Mouse (Mus musculus) gastrocnemius, adult 2 months (tissue): ENCODE data around the gene Gins2. TPM values are rescaled to one million over a fixed set of nuclear protein-coding genes. Genes with fewer than 3 reads are reported as not detected.

Experiments
- DNase-seq: peaks from one replicate; pipeline ENCODE4 v3.0.0; 2022
- H3K27ac ChIP-seq: fragments of 200-600 bp; 2 replicates; pipeline ENCODE4 v1.8.1; 2022; ENCODE audit warnings: mild to moderate bottlenecking
- H3K4me3 ChIP-seq: fragments of 200-600 bp; 2 replicates; pipeline ENCODE4 v1.8.1; 2022; ENCODE audit warnings: mild to moderate bottlenecking, moderate library complexity
- CTCF ChIP-seq: fragments of 200-600 bp; IDR thresholded peaks from 2 replicates; pipeline ENCODE4 v1.8.1; 2022; ENCODE audit warnings: antibody characterized with exemption, mild to moderate bottlenecking, moderate library complexity
- intact Hi-C: fragments of 180-260 bp; cut with DNase I; formaldehyde crosslinking; loops from one replicate; pipeline ENCODE4 v1.15.1; 2025
- total RNA-seq, 2 experiments: library from RNA; stranded (reverse); gene quantifications; 2 replicates each; pipeline ENCODE4 v1.2.3; 2021

Gene Gins2
- total RNA-seq, 2 experiments from 2014 or later, result 0.36 to 0.67 TPM

DNA sequence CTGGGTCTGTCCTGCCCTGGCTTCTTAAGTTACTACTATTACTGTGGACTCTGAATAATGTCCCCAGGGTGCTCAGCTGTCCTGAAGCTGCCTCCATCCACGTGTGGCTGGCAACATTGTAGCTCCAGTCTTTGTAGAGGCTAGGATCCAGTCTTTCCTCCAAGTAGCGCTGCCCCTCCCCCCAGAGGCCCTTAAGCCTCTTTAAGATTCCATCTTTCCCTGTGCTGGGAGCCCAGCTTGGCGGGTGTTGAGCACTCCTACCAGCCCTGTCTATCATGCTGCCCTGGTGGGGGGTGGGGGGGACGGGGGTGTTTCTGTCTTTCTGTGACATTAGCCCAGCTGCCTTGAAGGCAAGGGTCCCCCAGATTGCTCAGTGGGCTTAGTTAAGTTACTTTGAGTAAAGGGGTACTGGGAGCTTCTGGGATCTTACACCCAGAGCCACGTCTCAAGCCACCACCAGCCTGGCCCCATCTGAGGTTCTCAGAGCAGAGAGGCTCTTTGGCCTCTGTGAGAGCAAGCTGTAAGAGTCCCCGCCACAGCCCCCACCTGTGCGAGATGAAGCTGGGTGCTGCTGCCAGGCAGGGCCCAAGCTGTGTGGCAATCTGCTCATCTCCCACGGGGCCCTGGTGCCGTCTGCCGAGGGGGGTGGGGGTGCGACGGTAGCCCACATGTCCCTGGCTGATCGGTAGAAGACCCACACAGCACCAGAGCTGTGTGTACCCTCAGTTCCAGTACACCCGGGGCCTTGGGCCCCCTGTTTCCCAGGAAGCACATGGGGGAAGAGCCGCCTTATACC, 31.7 kb downstream of the Gins2 start:
- intact Hi-C loops, result no loop called here
- Histone ChIP-seq H3K27ac (peak overlapping the region; percentile 81), H3K4me3 (no peak overlapping the region)
- no peak for TF ChIP-seq CTCF
- DNase-seq, result peak; percentile 65

DNA sequence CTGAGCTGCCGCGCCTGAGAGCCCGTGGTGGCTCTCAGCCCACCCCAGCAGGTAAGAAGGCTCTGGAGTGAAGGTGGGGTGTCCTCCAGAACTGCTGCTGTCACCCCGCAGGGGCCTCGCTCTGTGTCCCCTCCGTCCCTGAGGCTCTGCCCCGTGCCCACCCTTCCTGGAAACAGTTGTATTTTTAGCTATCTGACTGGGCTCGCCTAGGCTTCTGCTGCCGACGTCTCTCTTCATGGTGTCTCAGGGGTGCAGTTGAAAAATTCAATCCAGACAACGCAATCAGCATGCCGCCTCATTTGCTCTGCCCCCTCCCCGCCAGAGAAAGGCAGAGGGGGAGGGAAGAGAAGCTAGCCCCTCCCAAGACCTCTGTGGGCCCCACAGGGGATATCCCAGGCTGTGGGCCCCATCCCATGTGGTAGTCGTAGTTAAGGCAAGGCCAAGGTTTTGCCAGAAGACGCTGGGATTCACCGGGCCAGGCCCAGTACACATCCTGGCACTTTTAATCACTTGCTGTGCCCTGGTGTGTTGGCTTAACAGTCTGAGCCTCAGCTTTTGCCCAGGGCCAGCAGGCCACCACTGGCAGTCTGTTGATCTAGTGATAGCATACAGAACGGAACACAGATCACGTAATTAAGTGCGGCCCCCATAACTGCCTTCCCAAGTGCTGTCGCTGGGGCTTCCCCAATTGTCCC, 32.8 kb downstream of the Gins2 start:
- no peak for DNase-seq
- TF ChIP-seq CTCF, result no peak
- intact Hi-C loops, result no loop called here
- H3K27ac ChIP-seq, result peak overlapping the region; percentile 81
- H3K4me3 ChIP-seq, result peak overlapping the region; percentile 47

DNA sequence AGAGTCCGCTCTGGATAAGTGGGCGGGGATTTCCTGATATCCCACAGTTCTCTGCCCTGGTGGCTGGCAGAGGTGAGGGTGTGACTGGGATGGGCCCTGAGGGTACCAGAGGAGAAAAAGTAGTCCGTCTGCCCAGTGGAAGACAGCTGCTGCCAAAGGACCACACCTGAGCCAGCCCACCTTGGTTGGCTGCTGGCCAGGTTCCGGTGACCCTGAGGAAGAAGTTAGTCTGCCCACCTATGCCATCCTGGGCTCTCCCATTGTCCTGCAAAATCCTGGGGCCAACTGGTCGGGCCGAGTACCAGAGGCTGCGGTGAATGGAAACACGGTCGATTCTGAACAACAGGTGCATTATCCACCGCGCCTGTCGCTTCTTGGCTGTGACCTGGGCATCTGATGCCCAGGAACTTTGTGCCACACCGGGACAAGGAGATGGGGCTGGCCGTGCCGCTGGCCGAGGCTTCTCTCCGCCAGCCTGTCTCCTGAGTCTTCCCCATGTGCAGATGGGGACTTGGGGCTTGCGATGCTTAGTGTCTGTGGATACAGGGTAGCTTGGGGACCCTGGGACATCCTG, 34.6 kb downstream of the Gins2 start:
- Histone ChIP-seq H3K4me3 (peak overlapping the region; percentile 19; the same call in 1 of the 2 replicates), H3K27ac (peak overlapping the region; percentile 81)
- TF ChIP-seq CTCF, result no peak
- DNase-seq, result peak; percentile 74
- intact Hi-C loops, result no loop called here

DNA sequence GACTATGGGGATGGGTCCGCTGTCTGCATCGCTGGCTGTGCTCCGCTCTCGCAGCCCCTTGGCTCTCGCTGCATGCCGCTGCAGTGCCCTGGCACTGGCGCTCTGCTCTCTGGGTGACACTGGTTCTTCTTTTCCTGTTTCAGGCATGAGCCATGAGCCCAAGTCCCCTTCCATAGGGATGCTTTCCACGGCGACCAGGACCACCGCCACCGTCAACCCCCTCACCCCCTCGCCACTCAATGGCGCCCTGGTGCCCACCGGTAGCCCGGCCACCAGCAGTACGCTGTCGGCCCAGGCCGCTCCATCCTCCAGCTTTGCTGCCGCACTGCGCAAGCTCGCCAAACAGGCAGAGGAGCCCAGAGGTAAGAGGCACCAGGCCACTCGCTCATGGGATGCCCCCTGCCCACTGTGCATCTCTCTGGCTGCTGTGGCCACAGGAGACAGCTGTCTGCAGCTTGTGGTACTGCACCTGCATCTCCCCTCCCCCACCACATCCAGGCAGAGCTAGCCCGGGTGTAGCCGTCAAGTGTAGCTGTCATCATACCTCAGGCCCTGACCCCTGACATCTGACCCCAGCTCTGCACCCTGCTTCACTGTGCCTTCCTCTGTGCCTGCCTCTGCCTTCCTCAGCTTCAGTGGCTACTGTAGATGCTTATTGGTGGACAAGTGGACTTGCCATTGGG, 35.5 kb downstream of the Gins2 start:
- peak overlapping the region; percentile 85 for H3K27ac ChIP-seq
- intact Hi-C loops, result no loop called here

DNA sequence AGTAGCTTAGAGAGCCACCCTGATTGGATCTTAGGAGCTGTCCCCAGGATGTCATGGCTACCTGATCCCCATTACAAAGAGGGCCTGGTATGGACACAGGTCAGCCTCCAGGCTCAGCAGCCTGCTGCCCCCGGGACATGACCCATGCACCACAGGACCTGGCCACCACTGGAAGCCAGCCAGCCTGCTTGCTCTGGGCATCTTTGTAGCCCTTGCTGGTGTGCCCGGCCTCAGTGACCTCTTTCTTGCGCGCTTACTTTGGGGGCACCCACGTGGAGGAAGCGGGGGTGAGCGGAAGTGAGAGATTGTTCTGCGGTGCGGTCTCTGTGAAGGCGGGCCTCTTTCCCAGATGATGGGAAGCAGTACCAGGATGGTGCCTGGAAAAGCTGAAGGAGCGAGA, 36.6 kb downstream of the Gins2 start:
- DNase-seq, result no peak
- peak overlapping the region; percentile 85 for H3K27ac ChIP-seq
- no peak overlapping the region for H3K4me3 ChIP-seq
- intact Hi-C loops, result no loop called here
- TF ChIP-seq CTCF, result no peak

More for the DNA sequence above, 35.5 kb downstream of the Gins2 start:
- no peak for TF ChIP-seq CTCF
- no peak for DNase-seq
- H3K4me3 ChIP-seq, result no peak overlapping the region

DNA sequence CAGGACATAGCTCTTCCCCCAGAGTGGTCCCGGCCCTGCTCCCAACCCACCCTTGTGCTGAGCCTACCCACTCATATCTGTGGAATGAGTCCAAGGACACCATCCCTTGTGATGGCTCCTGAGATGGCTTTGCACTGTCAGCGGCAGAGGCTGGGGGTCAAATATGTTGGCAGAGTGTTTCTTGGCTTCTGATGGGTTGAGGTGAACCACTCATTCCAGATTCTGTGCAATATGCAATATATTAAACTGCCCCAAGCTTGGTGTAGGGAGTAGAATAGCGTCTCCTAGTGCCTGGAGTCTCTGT, 37.5 kb downstream of the Gins2 start:
- no peak for DNase-seq
- TF ChIP-seq CTCF, result no peak
- intact Hi-C loops, result no loop called here
- Histone ChIP-seq H3K27ac (peak overlapping the region; percentile 85), H3K4me3 (peak overlapping the region; percentile 43; the same call in 1 of the 2 replicates)

DNA sequence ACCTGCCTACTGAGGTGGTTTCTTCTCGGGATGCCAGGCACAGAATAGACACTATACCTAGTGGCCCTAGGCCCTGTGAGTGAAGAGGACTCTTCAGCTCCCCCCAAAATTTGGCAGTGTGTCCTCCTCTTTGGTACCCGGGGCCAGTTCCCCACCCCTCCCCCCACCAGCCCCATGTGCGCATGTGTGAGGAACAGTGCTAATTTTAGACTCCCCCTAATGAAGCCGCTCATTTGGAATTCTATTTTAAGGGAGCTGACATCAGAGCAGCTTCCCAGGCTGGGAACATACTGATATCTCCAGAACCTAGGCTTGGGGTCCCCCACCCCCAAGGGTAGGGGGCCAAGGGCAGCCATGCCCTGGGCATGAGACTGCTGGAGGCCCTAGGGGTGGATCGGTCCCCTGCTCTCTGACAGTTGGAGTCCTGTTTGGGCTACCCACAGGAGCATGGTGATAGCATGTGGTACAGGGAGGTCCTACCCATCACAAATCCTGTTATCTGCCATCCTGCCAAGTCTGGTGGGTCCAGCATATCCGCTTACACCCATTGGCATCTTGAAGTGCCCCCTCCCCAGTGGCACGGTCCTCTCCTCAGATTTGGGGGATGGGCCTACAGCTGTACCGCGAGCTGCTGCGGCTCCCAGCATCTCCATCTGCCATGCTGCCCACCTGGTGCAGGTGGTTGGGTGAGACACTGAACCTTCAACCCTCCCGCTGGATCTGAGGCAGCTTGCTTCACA, 38.0 kb downstream of the Gins2 start:
- Histone ChIP-seq H3K27ac (peak overlapping the region; percentile 85), H3K4me3 (peak overlapping the region; percentile 43)
- no peak for TF ChIP-seq CTCF
- DNase-seq, result no peak
- intact Hi-C loops, result no loop called here

DNA sequence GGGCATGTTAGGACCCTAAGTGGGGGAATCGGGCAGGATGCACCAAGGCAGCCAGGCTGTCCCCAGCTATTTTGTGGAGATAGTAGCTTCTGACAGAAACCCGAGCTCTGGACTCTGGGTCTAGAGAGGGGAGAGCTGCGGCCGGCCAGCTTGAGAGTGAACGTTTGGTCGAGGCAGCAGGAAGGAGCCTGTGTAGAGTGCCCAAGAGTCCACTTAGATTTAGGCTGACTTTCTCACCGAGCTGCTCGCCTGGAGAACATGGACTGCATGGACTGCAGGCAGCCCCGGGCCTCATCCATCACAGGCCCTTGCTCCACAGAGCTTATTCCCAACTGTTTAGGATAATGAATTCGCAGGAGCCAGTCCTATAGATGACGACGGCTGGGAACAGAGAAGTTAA, 38.7 kb downstream of the Gins2 start:
- TF ChIP-seq CTCF, result no peak
- peak overlapping the region; percentile 43; the same call in 1 of the 2 replicates for H3K4me3 ChIP-seq
- H3K27ac ChIP-seq, result peak overlapping the region; percentile 85
- DNase-seq, result no peak
- intact Hi-C loops, result no loop called here

DNA sequence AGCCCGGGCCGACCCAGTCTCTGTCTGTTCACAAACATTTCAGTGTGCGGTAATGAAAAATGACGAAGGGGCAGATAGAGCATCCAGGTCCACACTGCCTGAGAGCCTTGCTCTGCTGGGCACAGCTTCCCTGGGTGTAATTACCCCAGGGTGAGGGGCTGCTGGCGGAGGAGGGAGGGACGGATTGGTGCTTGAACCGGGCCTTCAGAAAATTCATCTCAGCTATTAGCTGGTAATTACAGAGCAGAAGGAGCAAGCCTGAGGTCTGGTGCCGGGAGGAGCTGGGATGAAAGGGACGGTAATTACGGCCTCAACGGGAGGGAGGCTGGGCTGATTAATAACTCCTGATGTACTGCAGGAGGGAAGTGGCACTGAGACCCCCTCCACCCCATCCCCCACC, 39.2 kb downstream of the Gins2 start:
- DNase-seq, result no peak
- no peak for TF ChIP-seq CTCF
- intact Hi-C loops, result no loop called here
- Histone ChIP-seq H3K27ac (peak overlapping the region; percentile 85), H3K4me3 (peak overlapping the region; percentile 56; the same call in 1 of the 2 replicates)

DNA sequence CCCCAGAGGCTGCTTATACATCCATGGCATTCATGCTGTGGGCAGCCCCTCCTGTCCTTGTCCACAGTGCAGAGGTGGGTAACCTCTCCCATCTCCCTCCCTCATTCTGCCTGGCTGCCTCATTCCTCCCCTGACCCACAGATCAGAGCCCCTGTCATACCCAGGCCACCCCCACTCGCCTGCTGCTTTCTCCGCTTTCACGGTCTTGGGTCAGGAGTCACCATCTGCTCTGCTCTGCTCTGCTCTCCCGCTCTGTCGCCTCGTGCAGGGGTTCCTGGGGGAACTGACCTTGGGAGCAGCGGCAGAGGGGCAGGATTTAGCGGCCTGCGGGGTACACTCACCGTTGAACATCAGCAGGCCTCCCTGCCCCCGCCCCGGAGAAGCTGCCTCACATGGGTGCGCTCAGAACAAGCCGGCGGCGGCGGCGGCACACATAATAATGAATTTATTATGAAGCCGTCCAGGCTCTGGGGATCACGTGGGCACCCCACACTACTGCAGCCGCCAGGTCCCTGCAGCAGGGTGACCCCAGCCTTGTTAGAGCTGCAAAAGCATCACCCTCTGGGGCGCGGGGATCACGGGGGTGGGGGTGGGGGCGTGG, 39.7 kb downstream of the Gins2 start:
- intact Hi-C loops, result no loop called here
- DNase-seq, result no peak
- Histone ChIP-seq H3K4me3 (peak overlapping the region; percentile 56), H3K27ac (peak overlapping the region; percentile 85)
- TF ChIP-seq CTCF, result no peak

DNA sequence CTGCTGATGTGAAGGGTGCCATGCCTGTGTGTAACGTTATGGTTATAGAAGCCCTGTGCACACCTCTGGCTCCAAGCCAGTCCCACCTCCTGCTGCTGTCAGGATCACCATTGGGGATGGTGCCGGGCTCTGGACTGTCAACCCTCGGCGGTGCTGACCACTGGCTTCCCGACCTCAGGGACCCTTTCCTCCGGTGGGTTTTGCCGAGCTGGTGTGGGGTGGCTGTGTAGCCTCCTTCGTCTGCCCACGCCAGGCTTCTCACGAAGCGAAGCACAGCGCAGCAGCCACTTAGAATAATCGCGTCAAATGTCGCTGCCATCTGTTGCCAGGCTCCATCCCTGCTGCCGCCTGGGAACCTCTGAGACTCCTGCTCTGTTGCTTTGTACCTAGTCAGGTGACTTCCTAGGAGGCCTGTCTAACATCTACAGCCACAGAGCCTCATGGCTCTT, 40.8 kb downstream of the Gins2 start:
- no peak for TF ChIP-seq CTCF
- intact Hi-C loops, result no loop called here

DNA sequence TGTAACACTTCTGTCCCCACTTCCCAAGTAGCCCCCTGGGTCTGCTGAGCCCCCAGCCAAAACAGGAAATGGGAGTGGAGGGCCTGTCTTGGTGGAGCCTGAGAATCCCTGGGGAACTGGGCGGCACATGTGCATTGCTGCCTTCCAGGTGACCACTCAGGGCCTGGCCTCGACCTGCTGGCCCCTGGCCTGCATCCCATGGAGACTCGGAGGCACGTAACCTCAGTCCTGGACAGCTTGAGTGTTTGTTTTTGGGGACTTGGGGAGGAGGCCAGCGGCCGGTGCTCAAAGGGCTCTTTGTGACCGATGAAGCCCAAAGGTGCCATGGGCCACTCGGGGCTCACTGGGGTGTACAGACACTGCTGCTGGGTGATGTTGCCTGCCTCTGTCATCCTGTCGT, 41.5 kb downstream of the Gins2 start:
- no peak overlapping the region for H3K4me3 ChIP-seq
- H3K27ac ChIP-seq, result peak overlapping the region; percentile 91
- DNase-seq, result no peak
- intact Hi-C loops, result no loop called here
- no peak for TF ChIP-seq CTCF

More for the DNA sequence above, 40.8 kb downstream of the Gins2 start:
- H3K4me3 ChIP-seq, result no peak overlapping the region
- H3K27ac ChIP-seq, result peak overlapping the region; percentile 91
- no peak for DNase-seq
